Mouse (Mus musculus): ENCODE data around the gene Iqgap1.

The Iqgap1 gene

DNA sequence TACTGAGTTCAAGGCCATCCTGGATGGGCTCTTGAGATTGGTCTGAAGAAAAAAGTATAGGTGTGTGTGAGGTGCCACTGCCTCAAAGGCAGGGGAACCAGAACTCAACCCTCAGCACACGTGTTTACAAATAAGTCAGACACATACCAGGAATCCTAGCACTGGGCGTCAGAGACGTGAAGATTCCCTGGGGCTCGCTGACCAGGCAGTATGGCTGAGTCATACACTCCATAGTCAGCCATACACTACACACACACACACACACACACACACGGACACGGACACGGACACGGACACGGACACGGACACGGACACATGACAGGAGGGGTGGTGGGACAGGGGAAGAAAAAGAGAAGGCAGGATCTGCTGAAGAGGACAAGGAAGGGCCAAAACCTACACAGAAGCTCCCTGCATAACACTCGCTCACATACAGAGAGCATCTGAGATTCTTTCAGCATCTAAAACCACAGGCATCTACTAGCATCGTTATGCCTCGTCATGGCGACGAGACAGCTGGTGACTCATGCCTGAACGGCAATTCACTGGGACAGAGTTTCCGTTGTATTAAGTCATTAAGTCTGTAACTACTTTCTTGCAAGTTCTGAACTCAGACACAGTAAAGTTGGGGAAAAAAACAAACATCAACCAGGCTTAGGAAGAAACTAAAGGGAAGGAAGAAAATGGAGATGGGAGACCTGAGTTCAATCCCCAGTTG lies 2.5 kb upstream of the Iqgap1 start:
- in situ Hi-C loops (cut with MboI; ENCODE audit: low pct_unique_long_range_greater_than_20kb in 1 of 2, low sequenced_read_pairs in 2 of 2, unreplicated experiment in 1 of 2), result no loop called here

DNA sequence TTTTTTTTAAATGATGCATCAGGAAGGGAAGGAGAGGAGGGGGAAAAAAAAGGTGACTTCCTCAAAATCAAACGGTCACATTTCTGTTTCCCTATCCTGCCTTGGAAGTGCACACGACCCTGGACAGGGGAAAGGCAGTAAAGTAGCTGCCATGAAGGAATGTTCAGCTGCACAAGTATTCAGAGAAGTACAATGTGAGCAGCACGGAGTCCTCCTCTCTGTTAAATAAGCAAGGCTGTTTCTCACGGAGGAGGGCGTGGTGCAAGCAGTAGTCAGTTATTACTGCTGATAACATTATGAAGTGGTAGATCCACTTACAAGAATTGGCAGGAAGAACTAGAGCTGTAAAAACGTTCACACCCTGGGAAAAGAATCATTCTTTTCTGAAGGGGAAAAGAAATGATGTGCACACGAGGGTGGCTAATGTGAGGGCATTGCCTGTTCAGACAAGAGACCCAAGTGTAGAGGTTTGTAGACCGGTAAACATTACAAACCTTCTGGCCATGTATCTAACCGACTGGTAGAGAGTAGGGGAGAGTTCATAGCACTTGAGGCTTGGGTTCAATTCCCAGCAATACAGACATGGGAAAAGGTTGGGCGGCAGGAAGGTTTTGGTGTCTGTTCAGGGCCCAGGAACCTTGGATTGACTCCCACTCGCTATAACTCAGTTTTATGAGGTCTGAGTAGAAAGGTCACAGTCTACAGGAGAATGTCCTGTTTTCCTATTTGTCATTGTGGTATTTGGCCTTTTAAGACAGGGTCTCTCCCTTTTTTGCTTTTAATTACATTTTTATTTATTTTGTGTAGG lies 1.7 kb downstream of the Iqgap1 start:
- in situ Hi-C loops (cut with MboI; ENCODE audit: low pct_unique_long_range_greater_than_20kb in 1 of 2, low sequenced_read_pairs in 2 of 2, unreplicated experiment in 1 of 2), result no loop called here

DNA sequence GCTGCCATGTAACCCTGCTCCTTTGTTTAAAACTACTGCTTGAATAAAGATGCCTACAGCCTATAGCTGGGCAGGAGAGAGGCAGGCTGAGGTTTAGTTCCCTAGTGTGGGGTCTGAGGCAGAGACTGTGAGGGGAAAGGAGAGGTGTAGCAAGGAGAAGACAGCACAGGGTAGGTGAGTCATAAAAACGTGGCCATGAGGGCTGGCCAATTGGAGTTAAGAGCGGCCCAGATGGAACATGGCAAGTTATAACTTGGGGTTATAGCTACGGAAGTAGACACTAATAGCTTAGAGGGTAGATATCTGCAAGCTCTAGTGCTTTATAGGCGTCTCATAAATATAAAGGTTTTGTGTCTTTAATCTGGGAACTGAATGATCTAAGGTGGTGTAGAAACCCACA lies 2.5 kb downstream of the Iqgap1 start:
- in situ Hi-C loops (cut with MboI; ENCODE audit: low pct_unique_long_range_greater_than_20kb in 1 of 2, low sequenced_read_pairs in 2 of 2, unreplicated experiment in 1 of 2), result no loop called here

DNA sequence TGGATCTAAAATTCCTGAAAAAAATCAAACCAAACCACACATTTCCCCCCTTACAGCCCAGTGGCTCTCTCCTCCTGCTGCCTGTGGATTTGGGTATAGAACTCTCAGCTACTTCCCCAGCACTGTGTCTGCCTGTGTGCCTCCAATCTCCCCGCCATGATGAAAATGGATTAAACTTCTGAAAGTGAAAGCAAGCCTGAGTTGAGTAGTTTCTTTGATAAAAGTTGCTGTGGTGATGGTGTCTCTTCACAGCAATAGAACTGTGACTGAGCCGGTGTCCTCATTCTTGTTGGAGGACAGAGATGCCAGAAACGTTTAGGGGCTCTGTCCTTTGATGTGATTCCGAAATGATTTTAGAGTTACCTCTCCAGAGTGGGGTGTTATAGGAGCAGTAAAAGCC lies 4.9 kb downstream of the Iqgap1 start:
- in situ Hi-C loops (cut with MboI; ENCODE audit: low pct_unique_long_range_greater_than_20kb in 1 of 2, low sequenced_read_pairs in 2 of 2, unreplicated experiment in 1 of 2), result no loop called here

DNA sequence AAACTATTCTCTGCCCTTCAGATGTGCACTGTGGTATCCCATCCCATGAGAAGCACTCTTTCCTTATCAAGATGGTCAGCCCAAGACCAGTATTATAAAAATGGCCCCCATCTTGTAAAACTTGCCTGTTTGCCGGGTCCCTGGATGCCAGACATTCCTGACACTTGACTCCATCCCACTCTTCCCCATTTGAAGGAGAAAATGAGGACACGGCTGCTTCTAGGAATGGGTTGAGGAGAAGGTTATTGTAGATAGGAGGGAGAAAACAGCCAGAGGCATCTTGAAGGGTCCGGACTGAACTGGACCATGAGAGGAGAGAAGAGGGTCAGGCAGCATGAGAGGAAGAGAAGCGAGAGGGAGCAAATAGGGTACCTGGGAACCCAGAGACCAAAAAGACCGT lies 9.1 kb downstream of the Iqgap1 start:
- in situ Hi-C loops (cut with MboI; ENCODE audit: low pct_unique_long_range_greater_than_20kb in 1 of 2, low sequenced_read_pairs in 2 of 2, unreplicated experiment in 1 of 2), result no loop called here

DNA sequence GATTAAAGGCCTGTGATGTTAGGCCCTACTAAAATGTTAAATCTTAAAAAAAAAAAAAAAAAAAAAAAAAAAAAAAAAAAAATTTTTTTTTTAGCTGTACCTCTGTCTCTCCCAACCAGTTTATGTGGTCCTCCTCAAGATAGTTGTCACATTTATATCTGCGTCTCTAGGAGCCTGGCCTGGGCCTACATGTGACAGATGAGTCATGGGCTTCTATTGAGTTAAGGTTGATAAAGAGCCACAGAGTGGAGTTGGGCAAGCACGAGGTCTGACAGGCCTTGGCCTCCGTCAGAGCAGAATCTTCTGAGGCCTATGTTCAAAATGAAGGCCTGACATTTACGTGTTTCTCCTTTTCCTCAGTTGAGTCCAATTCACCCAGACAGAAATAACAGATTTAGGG lies 12.4 kb downstream of the Iqgap1 start:
- in situ Hi-C loops (cut with MboI; ENCODE audit: low pct_unique_long_range_greater_than_20kb in 1 of 2, low sequenced_read_pairs in 2 of 2, unreplicated experiment in 1 of 2), result no loop called here

DNA sequence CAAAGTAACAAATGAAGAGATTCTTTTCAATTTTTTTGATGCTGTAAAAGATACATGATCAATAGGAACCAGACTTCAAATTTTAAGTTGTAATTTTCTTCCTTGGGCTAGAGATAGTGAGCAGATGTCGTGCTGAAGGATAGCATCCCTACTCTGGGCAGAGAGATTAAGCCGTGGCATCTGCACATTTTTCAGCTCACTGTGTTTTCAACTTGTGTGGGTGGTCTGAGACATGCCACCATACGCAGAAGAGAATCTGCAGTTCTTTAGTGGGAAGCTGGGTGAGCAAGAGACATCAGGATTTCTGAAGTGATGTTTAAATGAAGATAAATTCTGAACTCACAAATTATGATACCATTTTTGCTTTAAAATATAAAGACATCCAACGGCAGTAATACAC lies 19.4 kb downstream of the Iqgap1 start:
- in situ Hi-C loops (cut with MboI; ENCODE audit: low pct_unique_long_range_greater_than_20kb in 1 of 2, low sequenced_read_pairs in 2 of 2, unreplicated experiment in 1 of 2), result no loop called here

DNA sequence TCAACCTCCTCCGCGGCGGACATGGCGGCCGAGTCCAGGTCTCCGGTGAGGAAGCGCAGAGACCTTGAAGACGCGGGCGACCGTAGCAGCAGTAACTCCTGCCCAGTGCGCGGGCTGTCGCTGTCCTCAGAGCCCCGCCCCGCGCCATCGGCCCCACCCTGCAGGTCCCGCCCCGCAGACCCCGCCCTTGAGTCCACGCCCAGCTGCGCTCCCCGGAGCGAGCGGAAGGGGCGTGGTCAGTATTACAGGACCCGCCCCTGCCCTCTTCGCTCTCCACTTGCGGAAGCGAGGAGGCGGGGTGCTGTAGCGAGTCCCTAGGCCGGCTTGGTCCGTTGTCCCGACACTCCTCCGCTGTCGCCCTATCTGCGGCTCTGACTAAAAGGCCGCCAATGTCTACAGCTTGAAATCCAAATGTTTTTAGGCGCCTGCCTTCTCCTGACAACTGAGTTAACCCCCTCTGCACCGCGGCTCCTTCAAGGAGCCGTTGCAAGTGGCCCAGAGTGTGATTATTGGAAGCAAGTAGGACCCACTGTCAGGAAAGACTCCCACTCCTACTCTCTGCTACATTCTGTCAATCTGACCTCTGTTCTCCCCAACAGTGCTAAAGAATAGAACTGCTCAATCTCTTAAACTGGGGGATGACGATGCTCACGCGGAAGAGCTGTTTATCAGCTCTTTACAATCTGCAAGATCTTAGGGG lies 22.5 kb downstream of the Iqgap1 start:
- in situ Hi-C loops (cut with MboI; ENCODE audit: low pct_unique_long_range_greater_than_20kb in 1 of 2, low sequenced_read_pairs in 2 of 2, unreplicated experiment in 1 of 2), result no loop called here

DNA sequence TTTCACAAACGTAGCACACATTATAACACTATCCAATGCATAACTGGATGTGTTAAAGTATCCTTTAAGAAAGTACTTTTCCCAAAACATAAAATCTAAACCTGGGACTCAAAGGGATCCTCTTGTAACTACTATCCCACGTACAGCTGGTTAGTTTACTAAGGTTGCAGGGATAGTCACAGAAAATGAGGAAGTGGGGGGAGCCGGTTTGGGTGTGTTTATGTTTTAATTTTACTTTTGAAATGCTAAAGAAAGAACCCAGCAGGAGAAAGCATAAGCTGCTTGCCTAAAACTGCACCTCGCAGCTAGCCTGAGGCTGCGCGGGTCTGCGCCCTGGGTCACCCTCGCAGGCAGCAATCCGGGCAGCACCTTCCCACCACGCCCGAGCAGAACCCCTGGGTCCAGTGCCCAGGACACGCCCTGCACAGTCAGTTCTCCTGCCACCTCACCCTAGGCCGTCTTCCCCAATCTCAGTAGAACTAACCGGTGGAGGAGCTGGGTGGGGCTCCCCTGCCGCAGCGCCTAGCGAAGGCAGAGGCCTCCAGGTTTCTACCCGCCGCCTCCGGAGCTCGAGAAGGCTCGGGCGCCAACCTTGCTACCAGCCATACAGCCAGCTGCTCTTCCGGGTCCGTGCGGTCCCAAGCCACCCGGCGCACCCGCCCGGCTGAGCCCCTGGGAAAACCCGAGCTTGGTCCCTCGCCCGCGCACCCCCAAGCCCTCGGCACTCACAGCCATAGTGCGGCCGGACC lies 23.2 kb downstream of the Iqgap1 start:
- in situ Hi-C loops (cut with MboI; ENCODE audit: low pct_unique_long_range_greater_than_20kb in 1 of 2, low sequenced_read_pairs in 2 of 2, unreplicated experiment in 1 of 2), result no loop called here

DNA sequence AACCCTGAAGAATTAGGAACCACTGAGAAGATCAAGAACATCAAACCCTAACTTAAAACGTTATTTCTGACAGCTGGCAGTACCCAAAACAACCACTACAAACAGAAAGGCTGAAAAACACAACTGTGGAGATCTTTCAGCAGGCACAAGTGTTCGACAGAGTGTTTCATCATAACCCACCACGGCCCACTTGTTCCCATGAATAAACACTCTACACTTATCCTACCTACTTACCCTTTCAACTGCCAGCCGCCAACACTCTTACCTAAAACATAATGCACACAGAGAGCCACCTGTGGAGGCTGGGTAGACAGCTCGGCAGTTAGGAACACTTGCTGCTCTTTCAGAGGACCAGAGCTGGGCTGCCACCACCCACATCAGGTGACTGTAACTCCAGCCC lies 26.5 kb downstream of the Iqgap1 start:
- in situ Hi-C loops (cut with MboI; ENCODE audit: low pct_unique_long_range_greater_than_20kb in 1 of 2, low sequenced_read_pairs in 2 of 2, unreplicated experiment in 1 of 2), result no loop called here

DNA sequence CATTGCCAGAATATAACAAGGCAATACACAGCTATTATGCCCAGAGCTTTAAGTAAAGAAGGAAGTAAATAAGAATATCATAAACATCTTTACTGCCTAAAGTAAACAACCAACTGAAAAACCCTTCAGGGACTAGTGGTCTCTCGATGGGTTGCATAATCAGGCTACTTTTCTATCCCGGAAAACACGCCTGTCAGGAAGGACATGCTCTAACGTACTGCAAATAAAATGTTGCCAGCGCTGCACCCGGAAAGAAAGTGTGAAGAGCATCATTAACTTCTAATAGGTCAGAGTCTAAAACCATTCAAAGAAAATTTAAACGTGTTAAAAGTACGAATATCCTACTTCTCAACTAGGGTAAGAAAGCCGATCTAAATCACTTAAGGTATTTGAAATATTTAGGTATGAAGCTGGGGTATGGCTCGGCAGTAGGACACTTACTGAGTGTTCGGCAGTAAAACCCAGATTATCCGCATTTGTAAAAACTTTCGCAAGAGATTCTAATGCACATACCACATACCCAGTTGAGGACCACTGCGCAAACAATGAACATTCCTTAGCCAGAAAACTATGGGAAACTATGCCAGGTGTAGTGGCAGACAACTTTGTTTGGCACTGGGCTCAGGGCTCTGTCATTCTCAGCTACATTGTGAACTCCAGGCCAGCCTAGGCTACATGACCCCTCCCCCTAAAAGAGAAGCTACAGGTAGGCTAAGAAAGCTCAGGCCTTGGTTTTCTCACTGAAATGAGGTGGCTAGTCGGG lies 28.8 kb downstream of the Iqgap1 start:
- in situ Hi-C loops (cut with MboI; ENCODE audit: low pct_unique_long_range_greater_than_20kb in 1 of 2, low sequenced_read_pairs in 2 of 2, unreplicated experiment in 1 of 2), result no loop called here

DNA sequence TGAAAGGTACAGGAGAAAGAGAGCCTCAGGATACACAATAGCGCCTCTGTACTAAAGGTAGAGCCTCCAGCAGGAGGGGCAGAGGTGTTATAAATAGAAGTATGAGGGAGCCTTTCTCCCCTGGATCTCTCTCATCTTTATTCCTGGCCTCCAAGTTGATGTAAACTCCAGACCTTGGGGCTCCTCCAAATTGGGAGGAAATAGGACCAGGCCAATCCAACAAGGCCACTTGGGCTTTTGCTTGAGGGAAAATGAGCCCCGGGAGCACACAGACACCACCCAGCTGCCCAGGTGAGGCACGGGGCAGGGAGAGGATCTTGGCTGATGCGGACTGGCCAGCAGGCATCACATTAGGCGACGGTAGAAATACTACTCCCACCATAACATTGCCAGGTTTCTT lies 29.5 kb downstream of the Iqgap1 start:
- in situ Hi-C loops (cut with MboI; ENCODE audit: low pct_unique_long_range_greater_than_20kb in 1 of 2, low sequenced_read_pairs in 2 of 2, unreplicated experiment in 1 of 2), result no loop called here

DNA sequence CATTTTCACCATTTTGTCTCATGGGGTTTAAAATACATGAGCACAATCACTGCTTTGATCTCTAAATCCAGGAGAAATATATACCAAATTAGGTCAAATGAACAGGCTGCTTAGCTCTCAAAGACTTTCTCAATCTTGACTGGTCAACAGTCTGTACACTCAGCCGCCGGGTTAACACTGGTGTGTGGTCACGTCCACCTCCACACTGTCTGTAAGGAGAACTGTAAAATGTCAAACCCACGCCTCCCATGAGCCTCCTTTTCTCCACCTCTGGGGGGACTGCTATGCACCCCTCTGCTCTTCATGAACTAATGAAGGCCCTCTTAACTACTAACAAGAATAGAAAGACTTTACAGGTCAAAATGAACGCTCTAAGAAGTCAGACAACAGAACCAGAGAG lies 36.2 kb downstream of the Iqgap1 start:
- in situ Hi-C loops (cut with MboI; ENCODE audit: low pct_unique_long_range_greater_than_20kb in 1 of 2, low sequenced_read_pairs in 2 of 2, unreplicated experiment in 1 of 2), result no loop called here

DNA sequence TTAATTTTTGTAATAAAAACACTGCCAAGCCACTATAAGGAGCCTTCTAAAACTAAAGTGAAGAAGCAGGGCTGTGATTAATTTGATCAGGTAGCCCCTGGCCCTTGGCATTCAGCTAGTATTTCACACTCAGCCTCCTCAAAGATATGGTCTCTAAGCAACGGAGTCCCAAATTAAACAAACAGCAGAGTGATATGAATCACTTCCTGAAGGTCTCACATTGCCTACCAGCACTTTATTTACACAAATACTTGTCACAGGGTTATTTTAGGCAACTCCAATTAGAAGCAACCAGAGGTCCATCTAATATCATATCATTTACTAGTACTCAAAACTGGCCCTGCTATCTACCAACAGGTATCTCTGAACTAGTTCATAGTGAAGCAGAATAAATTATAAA lies 36.7 kb downstream of the Iqgap1 start:
- in situ Hi-C loops (cut with MboI; ENCODE audit: low pct_unique_long_range_greater_than_20kb in 1 of 2, low sequenced_read_pairs in 2 of 2, unreplicated experiment in 1 of 2), result no loop called here

DNA sequence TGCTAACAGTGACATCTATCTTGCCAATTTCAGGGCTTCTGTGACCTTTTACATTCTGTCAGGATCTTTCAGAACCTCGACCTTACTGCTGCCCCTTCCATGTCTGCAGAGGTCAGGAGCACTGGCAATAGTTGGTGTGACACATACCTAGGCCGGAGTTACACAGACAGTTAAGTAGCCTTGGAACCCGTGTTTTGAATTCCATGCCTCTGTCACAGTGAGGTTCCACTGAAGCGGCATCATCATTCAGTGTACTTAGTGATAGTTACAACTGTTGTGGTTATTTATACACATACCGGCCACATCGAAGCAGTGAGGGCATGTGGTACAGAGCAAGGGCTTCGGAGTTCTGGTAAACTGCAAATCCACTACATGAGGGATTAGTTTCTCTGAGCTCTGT lies 37.8 kb downstream of the Iqgap1 start:
- in situ Hi-C loops (cut with MboI; ENCODE audit: low pct_unique_long_range_greater_than_20kb in 1 of 2, low sequenced_read_pairs in 2 of 2, unreplicated experiment in 1 of 2), result no loop called here

DNA sequence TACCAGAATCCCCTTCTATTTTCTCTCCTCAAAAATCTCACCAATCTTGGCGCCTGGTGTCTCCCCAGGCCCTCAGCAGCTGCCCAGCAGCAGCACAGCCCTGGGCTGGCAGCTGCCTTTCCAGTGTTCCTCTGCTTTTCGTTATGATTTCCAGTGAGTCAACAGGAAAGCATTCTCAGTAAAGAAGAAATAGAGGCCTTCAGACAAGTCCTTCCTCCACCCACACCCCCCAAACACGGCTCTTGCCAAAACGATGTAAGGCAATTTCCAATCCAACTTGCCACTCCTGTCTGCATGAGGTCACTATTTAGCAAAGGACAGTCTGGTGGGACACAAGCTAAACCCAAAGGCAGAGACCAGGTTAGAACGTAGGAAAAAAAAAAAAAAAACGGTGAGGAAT lies 39.0 kb downstream of the Iqgap1 start:
- in situ Hi-C loops (cut with MboI; ENCODE audit: low pct_unique_long_range_greater_than_20kb in 1 of 2, low sequenced_read_pairs in 2 of 2, unreplicated experiment in 1 of 2), result no loop called here

DNA sequence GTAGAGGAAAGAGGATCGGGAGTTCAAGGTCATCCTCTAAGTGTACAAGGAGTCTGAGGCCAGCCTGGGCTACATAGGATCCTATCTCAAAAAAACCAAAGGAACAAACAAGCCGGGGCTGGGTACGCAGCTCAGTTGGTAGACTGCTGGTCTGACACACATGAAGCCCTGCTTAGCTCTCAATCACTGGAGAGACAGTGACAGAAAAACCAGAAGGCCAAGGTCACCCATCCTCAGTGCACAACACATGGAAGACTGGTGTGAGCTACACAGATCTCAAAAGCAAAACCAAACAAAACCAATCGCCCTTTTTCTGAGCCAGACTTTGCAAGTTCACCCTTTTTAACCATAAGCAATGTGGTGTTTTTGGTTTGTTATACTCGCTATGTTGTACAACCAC lies 41.9 kb downstream of the Iqgap1 start:
- in situ Hi-C loops (cut with MboI; ENCODE audit: low pct_unique_long_range_greater_than_20kb in 1 of 2, low sequenced_read_pairs in 2 of 2, unreplicated experiment in 1 of 2), result no loop called here
